Mouse (Mus musculus): ENCODE data around the gene Tppp3.

The Tppp3 gene

GRCm38 (mm10) chr8:105466700-105467291, 4.5 kb downstream of the Tppp3 start:
- no peak for DNase-seq

DNA sequence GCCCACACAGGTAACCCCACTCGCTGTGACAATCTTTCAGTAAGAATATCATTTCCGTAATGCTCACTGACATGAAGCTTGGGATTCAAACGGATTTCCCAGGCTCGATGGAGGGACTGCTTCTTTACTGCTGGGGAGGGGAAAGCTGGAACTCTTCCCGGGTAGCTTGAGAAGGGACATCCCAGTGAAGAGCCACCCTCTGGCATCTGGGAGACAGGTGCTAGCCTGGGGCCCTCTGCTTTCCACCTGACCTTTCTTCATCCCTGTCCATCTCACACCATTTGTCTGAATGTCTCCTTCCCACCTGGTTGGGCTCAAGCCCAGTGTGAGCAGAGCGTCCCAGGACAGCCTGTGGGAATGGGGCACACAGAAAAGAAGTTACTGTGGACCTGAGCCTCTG, 5.1 kb downstream of the Tppp3 start:
- DNase-seq: no peak

GRCm38 (mm10) chr8:105464595-105464994, 6.7 kb downstream of the Tppp3 start:
- no peak for DNase-seq

- DNase-seq: no peak
These were observed 10.1 kb downstream of the Tppp3 start for GRCm38 (mm10) chr8:105461085-105461803.

DNA sequence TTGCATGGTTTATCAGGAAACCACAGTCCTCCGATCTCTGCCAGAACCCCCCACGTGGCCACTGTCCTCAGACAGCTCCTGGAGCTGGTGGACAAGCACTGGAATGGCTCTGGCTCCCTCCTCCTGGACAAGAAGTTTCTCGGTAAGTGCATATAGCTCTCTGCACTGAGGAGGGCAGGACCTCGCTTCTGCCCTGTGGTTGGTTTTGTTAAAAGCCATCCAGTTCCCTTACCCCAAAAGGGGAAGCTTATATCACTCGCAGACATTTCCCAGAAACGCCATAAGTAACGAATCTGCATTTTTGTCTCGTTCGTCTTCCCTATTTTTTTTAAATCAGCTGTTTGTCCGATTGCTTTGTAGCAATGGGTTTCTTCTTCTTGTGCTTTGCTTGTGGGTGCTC, 16.1 kb downstream of the Tppp3 start:
- no peak for DNase-seq

- DNase-seq: no peak
These were observed 17.2 kb downstream of the Tppp3 start for GRCm38 (mm10) chr8:105454088-105454487.

DNA sequence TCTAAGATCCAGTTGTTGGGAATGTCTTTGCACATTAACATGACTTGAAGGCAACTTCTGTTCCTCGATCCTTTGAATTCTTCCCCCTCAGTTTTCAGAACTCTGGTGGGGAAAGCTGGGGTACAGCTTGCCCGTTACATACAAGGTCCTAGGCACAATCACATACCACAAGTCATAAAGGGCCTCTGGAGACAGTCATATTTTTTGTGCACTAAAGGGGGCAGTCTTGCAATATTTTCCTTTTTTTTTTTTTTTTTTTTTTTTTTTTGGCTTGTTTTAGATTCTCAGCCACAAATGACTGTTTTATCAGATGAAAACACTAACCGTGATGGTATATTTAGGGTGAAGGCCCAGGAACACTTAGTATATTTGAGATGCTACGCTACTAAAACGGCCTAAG, 18.0 kb downstream of the Tppp3 start:
- no peak for DNase-seq

DNA sequence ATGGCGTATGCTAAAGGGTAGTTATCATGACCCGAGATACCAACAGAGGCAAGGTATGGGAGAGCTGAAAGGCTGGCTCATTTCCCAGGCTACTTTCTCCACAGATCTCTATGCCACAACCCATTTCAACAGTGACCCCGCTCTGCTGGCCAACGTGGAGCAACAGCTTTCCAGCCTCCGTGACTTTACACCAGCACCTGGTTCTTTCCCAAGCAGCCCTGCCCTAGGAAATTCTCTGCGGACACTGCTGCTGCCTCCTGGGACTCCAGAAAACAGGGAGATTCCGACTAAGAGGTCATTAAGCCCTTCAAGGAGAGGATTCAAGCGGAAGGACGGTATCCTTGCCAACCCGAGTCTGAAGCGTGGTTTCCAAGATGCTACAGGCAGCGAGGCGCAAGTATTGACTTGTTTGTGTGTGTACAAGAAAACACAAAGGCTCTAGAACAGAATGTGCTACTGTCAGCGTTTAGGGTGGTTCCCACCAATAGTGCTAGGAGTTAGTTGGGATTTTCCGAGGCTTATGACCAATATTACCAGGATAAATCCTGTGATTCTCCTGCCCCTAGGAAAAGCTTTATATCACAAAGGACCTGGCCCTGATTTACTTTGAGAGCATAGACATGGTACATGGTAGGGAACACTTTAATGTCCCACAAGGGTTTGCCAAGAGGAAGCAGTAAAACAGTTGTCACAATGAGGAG, 19.3 kb downstream of the Tppp3 start:
- DNase-seq: no peak

GRCm38 (mm10) chr8:105450977-105451376, 20.3 kb downstream of the Tppp3 start:
- no peak for DNase-seq

DNA sequence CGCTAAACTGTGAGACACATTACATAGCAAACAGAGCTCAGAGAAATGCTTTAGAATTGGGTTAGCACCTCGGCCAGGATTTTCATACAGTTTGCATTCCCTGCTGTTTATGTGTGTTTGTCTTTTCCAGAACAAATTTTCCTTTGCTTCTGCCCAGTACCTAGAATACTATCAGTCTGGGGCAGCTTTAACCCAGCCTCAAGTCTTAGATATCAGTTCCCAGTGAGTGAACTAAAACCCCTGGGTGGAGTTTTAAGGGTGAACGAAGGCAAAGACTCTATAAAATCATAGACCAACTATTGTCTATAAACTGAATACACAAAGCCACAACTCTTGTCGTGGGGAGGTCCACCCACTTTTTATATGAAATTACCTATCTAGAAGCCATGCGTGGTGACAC, 22.7 kb downstream of the Tppp3 start:
- no peak for DNase-seq

- DNase-seq: no peak
These were observed 23.1 kb downstream of the Tppp3 start for GRCm38 (mm10) chr8:105448188-105448587.

DNA sequence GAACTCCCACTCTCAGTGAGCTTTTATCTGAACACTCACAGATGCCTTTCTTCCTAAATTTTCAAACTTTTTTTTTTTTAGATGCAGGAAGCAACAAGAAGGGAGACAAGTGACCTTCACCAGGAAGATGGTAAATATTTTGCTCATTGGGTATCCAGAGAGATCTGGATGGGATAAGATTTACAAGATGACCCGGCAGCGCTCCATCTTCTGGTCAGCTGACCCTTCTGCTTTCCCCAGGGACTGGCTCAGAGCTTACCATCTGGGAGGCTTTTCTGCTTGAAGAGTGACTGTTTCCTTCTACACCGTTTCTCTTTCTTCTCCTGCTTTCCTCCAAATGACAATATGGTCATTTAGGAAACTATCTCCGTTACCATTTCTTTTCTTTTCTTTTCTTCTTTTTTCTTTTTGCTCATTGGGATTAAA, 25.2 kb downstream of the Tppp3 start:
- DNase-seq: peak; percentile 85

- peak; percentile 79 for DNase-seq
These were observed 25.8 kb downstream of the Tppp3 start for GRCm38 (mm10) chr8:105445296-105446126.

DNA sequence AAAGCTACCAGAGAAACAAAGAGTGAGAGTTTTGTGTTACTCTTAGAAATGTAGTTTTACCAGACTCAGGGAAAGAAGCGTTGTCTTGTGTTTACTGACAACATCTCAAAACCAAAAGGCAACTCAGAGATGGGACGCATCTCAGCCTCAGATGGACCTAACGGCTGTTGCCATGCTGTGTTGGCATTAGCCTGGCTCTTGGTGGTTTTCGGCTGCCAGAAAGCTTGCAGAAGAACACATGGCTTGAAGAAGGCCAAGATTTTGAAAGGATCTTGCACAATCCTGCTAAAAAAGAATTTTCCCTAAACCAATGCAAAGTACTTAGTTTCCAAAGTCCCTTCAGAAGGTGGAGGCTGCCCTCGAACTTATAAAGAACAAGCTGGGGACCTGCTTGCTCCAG, 28.7 kb downstream of the Tppp3 start:
- no peak for DNase-seq

DNA sequence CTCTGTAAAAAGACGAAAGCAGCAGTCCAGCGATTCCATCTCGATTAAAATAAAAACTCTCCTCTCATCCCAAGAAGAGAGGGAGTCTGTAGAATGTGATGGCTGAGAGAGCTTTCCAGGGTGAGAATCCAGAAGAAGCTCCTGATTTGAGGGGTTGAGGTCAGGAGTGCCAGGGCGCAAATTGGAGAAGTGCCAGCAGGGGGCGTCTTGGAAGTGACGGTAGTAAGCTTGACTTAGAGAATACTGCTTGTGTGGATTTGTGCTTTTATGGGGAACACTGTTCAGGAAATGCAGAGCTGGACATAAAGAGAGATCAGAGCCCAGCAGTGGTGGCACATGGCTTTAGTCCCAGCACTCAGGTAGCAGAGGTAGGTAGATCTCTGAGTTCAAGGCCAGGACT, 29.9 kb downstream of the Tppp3 start:
- DNase-seq: peak; percentile 75

- DNase-seq: peak; percentile 70
These were observed 32.5 kb downstream of the Tppp3 start for GRCm38 (mm10) chr8:105438865-105439264.

- DNase-seq: no peak
These were observed 34.1 kb downstream of the Tppp3 start for GRCm38 (mm10) chr8:105437078-105437748.

GRCm38 (mm10) chr8:105436218-105436617, 35.1 kb downstream of the Tppp3 start:
- no peak for DNase-seq

DNA sequence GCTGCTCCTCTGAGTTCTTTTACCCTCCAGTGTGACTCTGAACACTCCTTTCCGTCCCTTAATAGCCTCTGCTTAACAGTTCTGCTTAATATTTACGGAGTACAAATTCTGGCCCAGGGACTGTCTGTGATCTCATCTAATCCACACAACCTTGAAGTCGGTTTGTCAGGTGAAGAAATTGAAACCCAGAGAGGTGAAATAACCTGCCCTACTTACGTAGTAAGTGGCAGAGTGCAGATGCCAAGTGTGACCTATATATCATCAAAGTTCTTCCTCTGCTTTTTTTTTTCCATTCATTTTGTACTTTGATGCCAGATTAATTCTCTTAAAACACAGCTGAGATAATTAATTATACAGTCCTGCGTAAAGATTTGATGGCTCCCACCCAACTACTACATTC, 37.2 kb downstream of the Tppp3 start:
- DNase-seq: no peak

- DNase-seq: peak; percentile 15
These were observed 37.8 kb downstream of the Tppp3 start for GRCm38 (mm10) chr8:105433511-105433910.

GRCm38 (mm10) chr8:105433021-105433420, 38.3 kb downstream of the Tppp3 start:
- peak; percentile 17 for DNase-seq

DNA sequence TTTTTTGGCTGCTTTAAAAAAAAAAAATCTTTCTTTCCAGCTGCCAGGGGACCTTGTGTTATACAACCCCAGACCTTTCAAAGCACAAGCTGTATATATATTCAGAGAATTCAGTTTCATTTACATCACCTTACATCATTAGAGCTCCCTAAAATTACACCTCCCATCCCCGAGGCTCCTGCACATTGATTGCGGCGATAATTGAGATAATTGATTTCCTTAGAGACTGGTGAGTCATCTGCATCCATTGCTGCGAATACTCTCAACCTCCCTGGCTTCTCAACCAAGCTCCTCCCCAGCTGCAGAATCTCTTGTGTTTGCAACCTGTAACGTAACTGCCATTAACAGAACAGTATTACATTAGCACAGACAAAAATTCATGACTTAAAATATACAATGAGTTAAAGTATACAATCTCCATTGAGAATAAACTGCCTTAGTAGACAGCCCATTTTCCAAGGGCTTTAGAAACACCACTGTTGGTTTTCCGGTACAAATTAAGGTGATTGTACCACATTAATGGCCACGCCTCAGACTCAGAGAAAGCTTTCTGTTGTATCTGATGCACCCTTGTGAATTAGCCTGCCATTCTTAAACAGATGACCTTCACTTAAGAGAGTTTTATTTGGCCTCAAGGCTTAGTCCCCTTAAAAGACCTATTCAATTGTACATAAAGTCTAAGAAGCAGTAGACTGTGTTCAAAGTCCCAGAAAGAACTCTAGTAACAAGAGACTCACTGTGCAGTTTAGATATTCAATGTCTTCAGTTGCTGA, 39.4 kb downstream of the Tppp3 start:
- peak; percentile 22 for DNase-seq
